ENCODE assay signal across 10 mouse cellular contexts in the genomic region with DNA sequence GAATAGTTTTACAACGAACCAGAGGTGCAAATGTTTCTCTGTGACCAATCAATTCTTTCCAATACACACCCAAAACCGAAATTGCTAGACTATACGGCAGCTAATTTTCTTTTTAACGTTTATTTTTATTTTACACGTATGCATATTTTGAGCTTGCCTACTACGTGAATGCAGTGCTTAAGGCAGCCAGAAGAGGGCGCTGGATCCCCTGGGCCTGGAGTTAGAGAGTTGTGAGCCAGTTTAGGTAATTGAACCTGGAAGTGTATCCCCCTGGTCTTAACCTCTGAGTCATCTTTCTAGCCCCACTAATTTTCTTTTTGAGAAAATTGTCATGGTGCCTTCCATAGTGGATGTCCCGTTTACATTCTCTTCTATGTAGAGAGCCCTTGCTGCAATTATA.
DNase-seq lines count a peak whose midpoint lies in the region; ATAC-seq and TF ChIP-seq lines count a peak whose summit lies in the region.
"Had no signal": no experiment of that assay in that cellular context is flagged by ENCODE, and none has a peak within 500 bp of the region (broad histone marks: within the 10 kb centered on the region; RNA-seq: fewer than 3 reads in every experiment).

No protein-coding gene starts in this region.

- in situ Hi-C loops in Patski (cut with MboI; ENCODE audit: low pct_unique_long_range_greater_than_20kb), result no loop called here

- H3K4me3 ChIP-seq in left cerebral cortex, adult 2 months, result no peak overlapping the region
- H3K4me3 ChIP-seq: neural tube, embryonic 13.5 days had no signal

- no peaks in the 10 kb centered on the region for H3K27me3 ChIP-seq in Patski
- H3K27me3 ChIP-seq: neural tube, embryonic 13.5 days had no signal

- intact Hi-C loops in left cerebral cortex, adult 2 months (cut with DNase I), result loop anchor here (10.0 kb wide), 1 partner anchor 144 kb away; no protein-coding TSS in a partner anchor
- intact Hi-C loops in left cerebral cortex, postnatal 4 days (cut with DNase I), result no loop called here

- peak; percentile 45 for TF ChIP-seq CTCF in left cerebral cortex, adult 2 months (IDR thresholded peaks at IDR 0.05)
- peak; percentile 72 for TF ChIP-seq CTCF in Patski (IDR thresholded peaks at IDR 0.05)

- no peak overlapping the region for H3K27ac ChIP-seq in left cerebral cortex, adult 2 months
- H3K27ac ChIP-seq: macrophage; neural tube, embryonic 13.5 days had no signal

- DNase-seq in left cerebral cortex, adult 2 months (ENCODE audit: extremely low spot score in 1 of 2, low spot score in 2 of 2), result no peak
- no peak for DNase-seq in left cerebral cortex, adult 18-20 months (ENCODE audit: low spot score in 2 of 2)
- DNase-seq in CD8-positive naive resting alpha-beta T cell, adult 2 months (ENCODE audit: low read depth in 2 of 2, low spot score in 2 of 2), result peak; percentile 16 to 23
- DNase-seq in Patski (ENCODE audit: low read depth, low spot score), result no peak
- no peak for DNase-seq in layer of hippocampus, adult 18-20 months (ENCODE audit: low spot score in 2 of 2)
- DNase-seq in heart, adult 18-20 months, result no peak
- no peak for DNase-seq in left cerebral cortex, postnatal 4 days

- CTCF ChIA-PET in Patski (lab: Charles Lee), result interaction anchor here (0.9 to 1.5 kb wide), 4 partner anchors 10 to 368 kb away, joined by 3 read pairs; no protein-coding TSS in a partner anchor

- ATAC-seq in Patski, result no peak
- peak; percentile 70 for ATAC-seq in megakaryocyte progenitor cell, adult 5-6 weeks (replicated peaks; ENCODE audit: poor library complexity)

- POLR2A ChIA-PET in Patski (lab: Charles Lee), result no interaction called here

Comparison
In these comparisons a context has a peak if more than half of its experiments do, and no peak if none do; other contexts are left out.
1. DNase-seq: peak in CD8-positive naive resting alpha-beta T cell, adult 2 months (2 of 2); none in left cerebral cortex, adult 2 months (0 of 2), left cerebral cortex, adult 18-20 months (0 of 2), Patski (single experiment), layer of hippocampus, adult 18-20 months (0 of 2), heart, adult 18-20 months (0 of 2) and left cerebral cortex, postnatal 4 days (single experiment).